Mouse (Mus musculus) right cerebral cortex, postnatal 25 days (tissue): Measurements from ENCODE around the gene Cnot4.
"Not testable (repeated sequence)": the region's sequence is repeated elsewhere in the genome, so short reads cannot be mapped to it uniquely, and the experiment has no call there.

ENCODE experiments used
- DNase-seq: peaks from one replicate; pipeline ENCODE4 v3.0.0; 2022

Gene Cnot4

GRCm38 (mm10) chr6:35133579-35134488 is at the start of gene Cnot4:
Gene Cnot4 (minus strand): TSS chr6:35133724.
- DNase-seq, result peak; percentile 98

GRCm38 (mm10) chr6:35179299-35179698 is 45.8 kb upstream of the Cnot4 start:
- DNase-seq, result not testable (repeated sequence)

GRCm38 (mm10) chr6:35177650-35178272 is 44.2 kb upstream of the Cnot4 start:
- no peak for DNase-seq

- peak; percentile 90 for DNase-seq
Observed at GRCm38 (mm10) chr6:35176979-35177649, 43.6 kb upstream of the Cnot4 start, which contains the start of gene Nup205. Gene Nup205 (plus strand): TSS chr6:35177421.

GRCm38 (mm10) chr6:35173181-35173580 is 39.7 kb upstream of the Cnot4 start:
- DNase-seq, result no peak

- DNase-seq, result not testable (repeated sequence)
Observed at GRCm38 (mm10) chr6:35172028-35172427, 38.5 kb upstream of the Cnot4 start.

GRCm38 (mm10) chr6:35169250-35169649 is 35.7 kb upstream of the Cnot4 start:
- DNase-seq, result no peak

GRCm38 (mm10) chr6:35154540-35154939 is 21.0 kb upstream of the Cnot4 start:
- no peak for DNase-seq

- no peak for DNase-seq
Observed at GRCm38 (mm10) chr6:35147726-35148422, 14.3 kb upstream of the Cnot4 start.

- no peak for DNase-seq
Observed at GRCm38 (mm10) chr6:35145569-35145968, 12.0 kb upstream of the Cnot4 start.

GRCm38 (mm10) chr6:35140351-35140750 is 6.8 kb upstream of the Cnot4 start:
- DNase-seq, result no peak

- DNase-seq, result no peak
Observed at GRCm38 (mm10) chr6:35134844-35135243, 1.3 kb upstream of the Cnot4 start.

- DNase-seq, result no peak
Observed at GRCm38 (mm10) chr6:35133246-35133578, 312 bp downstream of the Cnot4 start.

GRCm38 (mm10) chr6:35132806-35133205 is 718 bp downstream of the Cnot4 start:
- DNase-seq, result no peak

- no peak for DNase-seq
Observed at GRCm38 (mm10) chr6:35122488-35122887, 11.0 kb downstream of the Cnot4 start.

- DNase-seq, result no peak
Observed at GRCm38 (mm10) chr6:35121925-35122324, 11.6 kb downstream of the Cnot4 start.

- no peak for DNase-seq
Observed at GRCm38 (mm10) chr6:35102457-35102856, 31.1 kb downstream of the Cnot4 start.

- DNase-seq, result no peak
Observed at GRCm38 (mm10) chr6:35084927-35085326, 48.6 kb downstream of the Cnot4 start.

- DNase-seq, result no peak
Observed at GRCm38 (mm10) chr6:35075148-35075547, 58.4 kb downstream of the Cnot4 start.

- DNase-seq, result no peak
Observed at GRCm38 (mm10) chr6:35071261-35071660, 62.3 kb downstream of the Cnot4 start.

GRCm38 (mm10) chr6:35062446-35062845 is 71.1 kb downstream of the Cnot4 start:
- no peak for DNase-seq

GRCm38 (mm10) chr6:35043127-35043526 is 90.4 kb downstream of the Cnot4 start:
- no peak for DNase-seq

- no peak for DNase-seq
Observed at GRCm38 (mm10) chr6:35033341-35033740, 100.2 kb downstream of the Cnot4 start.
